Mouse (Mus musculus): Measurements from ENCODE around the gene Pcbp4.

Gene Pcbp4

DNA sequence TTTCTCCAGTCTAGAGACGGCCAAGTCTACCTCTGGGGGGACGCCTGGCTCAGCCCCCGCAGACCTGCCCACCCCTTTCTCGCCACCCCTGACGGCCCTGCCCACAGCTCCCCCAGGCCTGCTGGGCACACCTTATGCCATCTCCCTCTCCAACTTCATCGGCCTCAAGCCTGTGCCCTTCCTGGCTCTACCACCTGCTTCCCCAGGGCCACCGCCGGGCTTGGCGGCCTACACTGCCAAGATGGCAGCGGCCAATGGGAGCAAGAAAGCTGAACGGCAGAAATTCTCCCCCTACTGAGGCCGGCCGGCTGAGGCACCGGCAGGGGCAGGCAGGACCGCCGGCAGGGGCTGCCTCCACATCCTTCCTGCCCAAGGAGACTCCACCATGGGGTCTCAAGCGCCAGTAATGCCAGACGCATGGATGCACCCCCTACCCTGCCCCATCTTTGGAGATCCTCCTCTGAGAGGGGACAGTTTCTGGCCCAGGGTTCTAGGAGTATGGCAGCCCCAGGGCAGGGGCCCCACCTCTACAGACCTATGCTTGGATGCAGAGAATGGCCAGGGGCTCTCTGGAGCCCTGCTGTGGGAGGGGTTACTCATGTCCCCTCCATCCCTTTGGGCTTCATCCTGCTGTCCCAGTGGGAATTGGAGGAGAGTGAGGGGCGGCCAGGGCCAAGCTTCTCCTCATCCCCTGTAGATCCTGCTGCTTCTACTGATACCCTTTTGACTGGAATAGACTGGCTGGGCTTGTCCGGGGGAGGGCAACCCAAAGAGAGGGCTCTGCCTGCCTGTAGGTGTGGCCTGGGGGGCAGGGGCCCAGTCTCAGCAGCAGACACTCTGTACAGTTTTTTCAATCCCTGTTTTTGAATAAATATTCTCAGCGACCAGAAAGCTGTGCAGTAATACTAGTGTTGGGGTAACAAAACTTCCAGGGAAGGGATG is 10.3 kb downstream of the Pcbp4 start:
- DNase-seq (ENCODE audit: low spot score in 2 of 2) = no peak

DNA sequence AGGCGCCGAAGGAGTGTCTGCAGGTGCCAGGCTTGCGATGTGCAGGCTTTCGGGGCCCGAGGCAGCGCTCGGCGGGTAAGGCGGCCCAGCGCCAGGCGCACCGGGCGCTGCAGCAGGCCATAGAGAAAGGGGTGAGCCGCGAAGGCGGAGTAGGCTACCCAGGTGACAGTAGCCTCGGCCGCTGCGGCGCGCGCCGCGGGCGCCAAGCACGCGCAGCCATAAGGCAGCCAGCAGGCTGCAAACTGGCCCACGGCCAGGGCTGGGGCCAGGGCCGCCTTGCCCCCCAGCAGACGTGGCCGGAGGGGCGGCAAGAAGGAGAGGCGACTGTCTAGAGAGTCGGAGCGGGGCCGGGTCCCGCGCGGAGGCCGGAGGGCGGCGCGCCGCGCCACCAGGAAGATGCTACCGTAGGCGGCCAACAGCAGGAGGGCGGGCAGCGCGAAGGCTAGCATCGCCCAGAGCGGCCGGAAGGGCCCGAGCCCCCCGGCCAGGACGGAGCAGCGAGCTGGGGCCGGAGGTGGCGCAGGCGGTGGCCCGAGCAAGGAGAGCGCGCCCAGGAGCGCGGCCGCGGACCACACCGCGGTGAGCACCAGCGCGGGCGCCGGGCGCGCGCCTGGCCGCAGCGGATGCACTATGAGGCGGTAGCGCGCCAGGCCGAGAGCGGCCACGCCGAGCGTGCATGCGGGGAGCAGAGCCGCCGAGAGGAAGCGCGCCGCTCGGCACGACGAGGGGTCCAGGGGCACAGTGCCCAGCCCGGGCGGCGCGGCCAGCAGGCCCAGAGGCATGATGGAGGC is 11.9 kb downstream of the Pcbp4 start:
- no peak for DNase-seq (ENCODE audit: low spot score in 2 of 2)

DNA sequence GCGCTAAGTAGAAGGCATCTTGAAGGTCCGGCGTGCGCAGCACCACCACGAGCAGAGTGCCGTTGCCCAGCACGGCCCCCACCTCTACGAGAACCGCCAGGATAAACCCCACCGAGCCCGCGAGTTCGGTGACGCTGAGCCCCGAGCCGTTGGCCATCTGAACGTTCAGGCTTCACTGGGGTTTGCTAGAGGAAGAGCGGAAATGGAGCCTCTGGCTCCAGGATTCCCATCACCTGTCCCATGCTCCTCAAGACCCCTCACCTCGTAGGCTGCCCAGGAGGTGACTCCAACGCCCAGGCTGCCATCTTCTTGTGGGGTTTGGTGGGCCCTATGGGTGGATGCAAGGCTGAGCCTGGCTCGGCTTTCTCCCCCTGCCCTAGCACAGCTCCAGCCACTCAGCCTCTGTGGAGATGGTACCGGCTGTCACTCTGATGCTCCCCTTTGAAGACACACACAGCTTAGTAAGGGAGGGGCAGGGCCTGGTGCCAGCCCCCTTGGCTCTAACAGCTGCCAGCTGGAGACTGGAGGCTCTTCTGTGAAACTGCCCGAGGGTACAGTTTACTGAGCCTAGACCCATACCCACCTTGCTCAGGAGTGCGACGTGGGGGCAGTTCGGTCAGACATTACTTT is 12.6 kb downstream of the Pcbp4 start, which contains the start of gene Gpr62:
Gpr62 (minus strand) TSS at position 368 of the 630 bp plus-strand sequence.
- DNase-seq (ENCODE audit: low spot score in 2 of 2) = no peak

DNA sequence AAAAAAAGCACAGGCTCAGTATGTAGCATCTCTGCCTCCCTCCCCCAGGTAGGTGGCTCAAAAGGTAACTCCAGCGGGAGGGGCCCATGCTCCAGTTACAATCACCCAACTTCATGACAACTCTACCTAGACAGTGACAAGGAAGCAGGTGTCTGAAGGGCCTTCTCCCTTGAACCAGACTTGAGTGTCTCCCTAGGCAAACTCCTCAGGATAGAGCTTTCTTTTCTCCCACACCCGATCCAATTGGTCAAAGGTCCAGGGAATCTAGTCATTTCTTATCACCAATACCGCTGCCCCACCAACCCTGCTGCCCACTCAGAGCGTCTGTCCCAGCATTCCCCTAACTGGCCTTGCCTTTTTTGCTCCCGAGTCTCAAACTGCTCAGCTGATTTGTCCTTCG is 13.6 kb downstream of the Pcbp4 start:
- no peak for DNase-seq (ENCODE audit: low spot score in 2 of 2)

DNA sequence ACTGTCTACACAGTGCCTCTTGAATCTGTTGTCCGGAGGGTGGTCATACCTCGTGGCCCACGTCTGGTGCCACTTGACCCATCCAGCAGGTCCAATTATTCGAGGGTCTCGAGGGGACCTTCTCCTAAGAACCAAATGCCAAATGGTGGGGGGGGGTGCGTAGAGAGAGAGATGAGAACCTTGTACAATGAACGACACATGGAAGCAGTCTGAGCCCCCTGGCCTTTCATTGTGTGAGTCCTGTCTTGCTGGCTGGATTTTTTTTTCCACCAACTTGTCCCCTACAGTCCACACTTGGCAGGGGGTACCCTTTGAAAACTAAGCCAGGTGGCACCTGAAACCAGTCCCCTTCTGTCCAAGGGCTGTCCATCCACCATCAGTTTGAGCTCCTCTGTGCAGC is 14.7 kb downstream of the Pcbp4 start:
- no peak for DNase-seq (ENCODE audit: low spot score in 2 of 2)

DNA sequence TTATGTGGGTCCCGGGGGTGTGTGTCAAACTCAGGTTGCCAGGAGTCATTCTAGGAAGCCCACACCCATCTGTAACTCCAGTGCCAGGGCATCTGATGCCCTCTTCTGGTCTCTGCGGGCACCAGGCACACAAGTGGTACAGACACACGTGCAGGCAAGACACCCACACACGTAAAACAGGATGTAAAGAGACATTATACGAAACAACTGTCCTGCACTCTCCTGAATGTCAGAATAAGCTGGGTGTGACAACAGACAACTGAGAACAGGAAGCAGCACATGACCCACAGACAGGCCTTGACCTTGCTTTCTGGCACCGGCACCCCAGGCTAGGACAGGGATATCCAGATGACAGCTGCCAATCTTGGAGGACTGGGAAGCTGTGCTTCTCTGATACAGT is 16.2 kb downstream of the Pcbp4 start:
- DNase-seq (ENCODE audit: low spot score in 2 of 2) = no peak

DNA sequence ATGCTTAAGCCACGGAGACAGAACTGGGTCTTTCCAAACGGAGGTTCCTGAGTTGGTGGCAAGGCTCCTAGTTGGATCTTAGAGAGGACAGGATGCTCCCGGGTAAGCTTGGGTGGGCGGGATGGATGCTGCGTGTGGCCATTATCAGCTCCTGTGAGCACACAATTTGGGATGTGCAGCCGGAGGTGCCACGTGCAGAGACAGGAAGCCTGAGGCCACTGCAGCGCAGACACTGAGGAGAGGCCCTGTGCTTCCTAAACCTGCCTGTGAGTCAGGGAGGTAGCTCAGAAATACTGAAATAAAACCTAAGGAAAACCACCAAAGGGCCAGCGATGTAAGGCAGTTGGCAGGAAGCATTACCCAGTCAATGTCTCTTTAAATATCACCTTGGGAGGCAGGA is 16.7 kb downstream of the Pcbp4 start:
- DNase-seq (ENCODE audit: low spot score in 2 of 2) = no peak

DNA sequence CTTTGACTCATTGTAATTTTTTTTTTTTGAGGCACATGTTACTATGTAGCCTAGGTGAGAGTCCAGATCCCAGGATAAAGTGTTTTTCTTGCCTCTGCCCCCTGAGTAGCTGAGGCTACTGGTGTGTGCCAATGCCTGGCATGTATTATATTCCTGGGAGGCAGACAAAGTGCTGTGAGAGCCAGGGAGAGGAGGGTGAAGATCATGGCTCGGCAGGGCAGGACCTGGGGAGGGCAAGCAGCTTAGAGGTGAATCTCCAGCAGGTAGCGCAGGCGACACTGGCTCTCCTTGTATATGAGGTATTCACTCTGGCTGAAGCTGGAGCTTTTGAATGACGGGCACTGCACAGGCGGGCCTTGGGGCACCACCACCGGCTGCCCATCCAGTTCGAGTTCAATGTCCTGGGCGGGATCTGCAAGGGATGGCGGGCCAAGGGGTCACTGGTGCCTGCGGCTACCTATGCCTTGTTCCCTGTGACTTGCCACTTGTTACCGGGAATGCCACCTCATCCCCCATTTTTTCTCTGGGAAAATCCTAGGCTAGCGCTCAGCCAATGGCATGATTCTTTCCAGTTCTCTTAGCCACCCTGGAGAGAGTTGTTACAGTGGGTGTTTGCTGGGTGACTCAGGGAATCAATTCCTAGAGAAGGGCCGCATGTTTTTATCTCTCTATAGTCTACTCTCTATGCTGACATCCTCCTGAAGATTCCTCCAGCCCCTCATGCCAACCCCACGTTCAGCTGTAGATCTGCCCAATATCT is 18.1 kb downstream of the Pcbp4 start:
- DNase-seq (ENCODE audit: low spot score in 2 of 2) = no peak

DNA sequence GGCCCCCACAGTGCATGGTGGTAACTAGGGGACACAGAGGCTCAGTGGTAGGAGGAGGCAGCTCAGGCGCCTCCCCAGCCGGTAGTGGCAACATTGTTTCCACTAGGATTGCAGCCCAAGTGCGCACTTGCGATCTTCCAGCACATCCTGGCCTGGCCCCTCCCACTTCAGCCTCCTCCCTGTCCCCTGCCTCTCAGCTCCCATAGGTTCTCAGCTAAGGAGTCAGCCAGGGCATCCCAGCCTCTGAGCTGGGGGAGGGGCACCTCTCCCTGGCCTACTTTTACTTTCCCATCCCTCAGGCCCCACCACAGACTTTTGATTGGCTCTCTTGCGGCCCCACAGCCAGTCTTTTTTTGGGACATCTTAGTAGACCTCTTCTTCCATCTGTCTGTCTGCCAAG is 18.8 kb downstream of the Pcbp4 start:
- DNase-seq (ENCODE audit: low spot score in 2 of 2) = peak; percentile 83 to 88

DNA sequence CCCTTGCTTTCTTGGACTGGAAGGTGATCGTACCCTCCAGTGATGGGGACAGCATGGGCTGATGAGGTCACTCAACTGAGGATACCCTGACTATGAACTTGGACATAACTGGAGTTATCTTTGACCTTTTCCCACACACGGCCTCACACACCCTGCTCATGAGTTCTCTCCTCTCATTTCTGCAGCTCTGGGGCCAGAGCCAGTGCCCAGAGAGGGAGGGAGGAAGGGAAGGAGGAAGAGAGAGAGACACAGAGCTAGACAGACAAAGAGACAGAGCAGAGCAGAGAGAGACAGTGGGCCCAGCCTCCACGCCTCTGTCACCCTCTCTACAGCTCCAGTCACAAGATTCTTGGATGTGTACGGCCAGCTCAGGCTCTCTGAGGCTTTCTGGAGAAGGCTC is 19.2 kb downstream of the Pcbp4 start:
- no peak for DNase-seq (ENCODE audit: low spot score in 2 of 2)

DNA sequence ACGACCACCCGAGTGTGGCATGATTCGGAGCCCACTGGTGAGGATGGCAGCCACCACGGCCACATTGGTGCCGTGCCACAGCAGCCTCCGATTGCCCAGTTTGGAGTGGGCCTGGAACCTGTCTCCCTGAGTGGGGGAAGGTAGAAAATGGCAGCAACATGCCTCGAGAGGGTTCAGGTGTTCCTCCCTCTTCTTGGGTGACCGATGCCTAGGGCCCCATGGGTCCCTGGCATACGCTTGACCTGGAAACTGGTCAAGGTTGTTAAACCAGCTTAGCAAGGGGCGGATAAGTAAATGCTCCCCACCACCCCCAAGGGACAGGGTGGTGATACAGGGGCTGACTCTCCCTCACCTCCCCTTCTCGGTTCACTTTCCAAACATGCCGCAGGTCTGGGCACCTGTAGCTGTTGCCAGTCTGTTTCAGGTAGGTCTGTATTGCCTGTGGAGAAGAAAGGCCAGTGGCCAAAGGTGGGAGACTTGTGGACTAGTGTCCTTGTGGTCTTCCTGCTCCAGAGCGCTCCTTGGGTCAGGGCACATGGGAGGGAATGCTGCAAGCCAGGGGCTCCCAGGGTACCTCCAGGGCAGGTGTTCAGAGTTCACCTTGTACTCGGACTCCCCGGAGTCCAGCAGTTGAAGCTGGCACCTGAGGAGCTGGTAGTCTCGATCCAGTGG is 20.1 kb downstream of the Pcbp4 start:
- DNase-seq (ENCODE audit: low spot score in 2 of 2) = peak; percentile 6 to 15

DNA sequence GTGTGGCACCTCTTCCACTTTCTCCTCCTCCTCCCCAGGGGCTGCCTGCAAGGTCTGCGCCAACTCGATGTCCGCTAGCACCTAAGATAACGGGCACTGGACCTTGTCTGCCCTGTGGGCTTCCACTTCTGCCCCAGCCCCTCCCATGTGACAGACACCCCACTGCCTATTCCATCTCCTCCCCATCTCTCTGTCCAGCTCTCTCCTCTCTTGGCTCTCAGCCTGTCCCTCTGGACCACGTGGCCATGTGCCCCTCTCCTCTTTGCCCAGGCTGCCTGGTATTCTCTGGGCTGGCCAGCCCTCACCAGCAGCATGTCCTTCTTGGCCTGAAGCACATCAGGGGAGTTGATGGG is 20.6 kb downstream of the Pcbp4 start:
- peak; percentile 10 to 28 for DNase-seq (ENCODE audit: low spot score in 2 of 2)

DNA sequence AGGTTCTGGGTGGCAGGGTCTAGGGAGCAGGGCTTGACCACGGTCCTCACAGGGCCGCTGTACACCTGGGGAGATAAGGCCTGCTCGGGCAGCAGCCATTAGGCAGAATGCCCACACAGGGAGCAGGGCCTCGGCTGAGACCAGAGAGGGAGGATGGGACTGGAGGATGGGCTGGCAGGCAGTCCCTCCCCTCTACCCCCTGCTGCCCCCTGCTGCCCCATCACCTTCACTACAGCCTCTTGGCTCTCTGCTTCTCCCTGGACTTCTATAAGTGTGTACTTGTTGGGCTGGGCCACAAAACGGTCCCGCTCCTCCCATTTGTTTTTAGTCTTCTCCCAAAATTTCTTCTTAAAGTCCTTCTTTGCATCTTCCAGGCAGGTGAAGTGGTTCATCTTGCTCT is 21.4 kb downstream of the Pcbp4 start:
- peak; percentile 69 to 70 for DNase-seq (ENCODE audit: low spot score in 2 of 2)

DNA sequence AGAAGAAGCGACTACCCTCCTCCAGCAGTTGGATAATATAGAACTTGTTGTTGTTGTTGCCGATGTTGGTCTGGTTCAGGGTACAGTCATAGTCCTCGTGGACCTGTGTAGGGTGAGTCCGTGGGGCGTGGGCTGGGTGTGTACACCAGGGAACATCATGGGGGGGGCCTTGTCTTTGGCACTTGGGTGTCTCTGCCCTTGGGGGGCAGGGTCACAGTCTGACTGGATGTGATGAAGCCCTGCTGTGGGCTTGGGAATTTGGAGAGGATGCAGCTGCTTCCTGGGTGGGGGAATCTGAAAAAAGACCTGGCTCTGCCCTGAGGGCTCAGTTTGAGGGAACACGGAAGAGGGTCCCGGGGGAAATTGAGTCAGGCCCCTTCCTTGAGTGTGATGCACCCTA is 22.0 kb downstream of the Pcbp4 start:
- peak; percentile 47 to 53 for DNase-seq (ENCODE audit: low spot score in 2 of 2)

DNA sequence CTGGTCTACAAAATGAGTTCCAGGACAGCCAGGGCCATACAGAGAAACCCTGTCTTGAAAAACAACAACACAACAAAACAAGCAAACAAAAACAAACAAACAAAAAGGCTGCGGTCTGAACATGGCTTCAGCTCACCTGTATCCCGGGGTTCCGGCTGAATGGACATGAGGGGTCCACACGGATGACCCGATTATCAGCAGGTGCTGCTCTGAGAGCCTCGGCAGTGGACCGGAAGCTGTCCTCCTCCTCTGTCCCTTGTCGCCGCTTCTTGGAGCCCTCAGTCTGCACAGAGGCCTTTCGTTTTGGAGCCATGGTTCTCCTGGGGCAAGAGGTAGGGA is 22.5 kb downstream of the Pcbp4 start, which contains the start of gene Rrp9:
Rrp9 (plus strand) TSS at position 301 of the 339 bp plus-strand sequence.
- peak in 1 of 2 experiments; percentile 22 for DNase-seq (ENCODE audit: low spot score in 2 of 2)

DNA sequence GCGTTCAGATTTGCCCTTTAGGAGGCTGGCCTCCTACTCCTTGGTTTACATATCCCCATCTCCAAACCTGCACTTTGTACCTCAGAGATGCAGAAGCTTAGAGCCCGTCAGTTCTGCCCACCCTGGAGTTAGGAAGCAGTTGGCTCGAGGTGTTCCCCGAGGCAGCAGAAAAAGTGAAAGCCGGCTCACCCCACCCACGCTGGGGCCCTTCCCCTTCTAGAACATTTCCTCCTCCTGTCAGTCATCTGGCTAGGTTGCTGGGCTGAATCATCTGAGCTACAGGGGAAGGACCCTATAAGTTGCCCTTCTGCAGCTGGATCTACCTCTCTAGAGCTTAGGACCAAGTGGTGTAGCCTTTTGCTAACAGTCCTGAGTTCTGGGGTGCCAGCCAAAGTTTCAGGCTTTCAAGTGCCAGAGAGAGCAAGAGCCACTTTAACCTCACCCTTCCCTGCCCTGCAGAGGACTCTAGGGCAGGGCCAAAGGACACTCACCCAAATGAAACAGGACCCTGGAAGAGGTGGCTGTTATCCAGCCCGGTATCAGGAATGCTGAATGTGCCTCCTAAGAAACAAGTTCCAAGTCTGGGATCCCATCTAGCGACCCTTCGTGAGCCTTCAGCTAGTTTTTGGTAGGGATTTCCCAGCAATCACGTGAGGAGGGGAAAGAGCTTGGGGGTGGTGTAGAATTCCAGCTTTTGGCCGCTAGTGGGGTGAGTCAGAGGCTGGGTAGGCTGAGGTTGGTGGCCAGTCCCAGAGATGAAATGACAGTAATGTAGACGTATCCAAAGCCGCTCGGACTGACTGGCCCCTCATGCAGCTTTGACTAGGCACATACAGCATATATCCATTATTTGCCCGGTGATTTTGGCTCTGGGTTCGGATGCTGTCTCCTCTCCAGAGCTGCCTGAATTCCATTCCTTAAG is 23.2 kb downstream of the Pcbp4 start:
- DNase-seq (ENCODE audit: low spot score in 2 of 2) = peak; percentile 79 to 82

DNA sequence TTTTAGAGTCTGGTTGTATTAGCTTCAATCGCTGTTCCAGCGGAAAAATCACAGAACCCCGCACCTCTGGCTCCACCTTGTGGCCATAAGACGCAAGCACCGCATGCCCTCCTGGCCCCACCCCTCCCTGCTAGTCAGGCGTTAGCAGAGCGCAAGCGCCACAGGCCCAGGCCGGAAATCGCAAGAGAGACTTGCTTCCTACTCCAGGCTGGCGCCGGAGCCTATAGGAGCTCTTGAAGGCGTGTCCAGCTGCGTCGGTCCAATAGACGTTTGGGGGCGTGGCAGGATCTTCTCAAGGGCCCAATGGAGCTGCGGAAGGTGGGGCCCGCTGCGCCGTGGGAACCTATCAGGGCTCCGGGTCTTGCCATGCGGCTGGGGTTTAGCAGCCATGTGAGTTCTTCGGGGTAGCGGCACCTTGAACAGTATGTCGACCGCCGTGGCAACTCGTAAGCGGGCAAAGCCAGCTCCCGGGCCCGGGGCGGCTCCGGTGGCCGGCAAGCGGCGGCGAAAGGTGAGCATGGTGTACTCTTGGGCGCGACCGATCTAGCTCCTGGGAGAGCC is 23.9 kb downstream of the Pcbp4 start, which contains the start of gene Parp3:
Parp3 (minus strand) TSS at position 26 of the 561 bp plus-strand sequence.
- DNase-seq (ENCODE audit: low spot score in 2 of 2) = peak; percentile 100

DNA sequence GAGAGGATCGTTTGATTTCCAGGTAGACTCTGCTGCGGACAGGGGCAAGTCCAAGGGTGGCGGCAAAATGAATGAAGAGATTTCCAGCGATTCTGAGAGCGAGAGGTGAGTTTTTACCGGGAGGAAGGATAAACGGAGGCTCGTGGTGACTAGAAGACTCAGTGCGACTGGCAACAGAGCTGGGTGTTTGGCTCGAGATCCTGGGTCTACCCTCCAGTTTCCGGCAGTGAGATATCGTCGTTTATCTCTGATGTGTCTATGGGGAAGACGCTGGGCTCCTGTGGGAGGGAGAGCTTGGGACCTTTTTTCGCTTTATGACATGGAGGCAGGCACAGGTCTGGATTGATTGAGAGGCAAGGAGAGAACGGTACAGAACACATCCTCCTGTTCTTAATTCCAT is 24.6 kb downstream of the Pcbp4 start:
- DNase-seq (ENCODE audit: low spot score in 2 of 2) = peak in 1 of 2 experiments; percentile 11

DNA sequence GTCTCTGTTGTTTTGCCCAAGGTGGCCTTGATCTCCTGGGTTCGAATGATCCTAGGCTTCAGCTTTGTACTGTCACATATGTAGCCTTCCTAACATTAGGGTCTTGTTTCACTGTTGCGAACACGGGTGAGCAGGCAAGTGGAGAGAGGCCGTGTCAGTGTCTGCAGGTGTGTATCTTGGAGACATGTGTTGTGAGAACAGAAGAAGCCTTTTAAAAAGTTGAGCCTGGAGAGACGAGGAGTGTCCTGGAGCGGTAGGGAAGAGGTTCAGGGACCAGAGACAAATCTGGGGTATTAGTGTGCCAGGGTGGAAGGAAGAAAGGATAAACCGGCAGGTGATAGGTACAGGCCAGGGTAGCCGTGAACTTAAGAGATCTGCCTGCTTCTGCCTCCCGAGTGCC is 25.0 kb downstream of the Pcbp4 start:
- DNase-seq (ENCODE audit: low spot score in 2 of 2) = peak; percentile 0
